Mouse (Mus musculus) CH12.LX (cell line): ENCODE measurements at regions not wholly inside any gene's neighbourhood (a gene's known extent, or its start where the extent isn't known, plus 50 kb on each side); places are given as distances from the start of the nearest gene placed in this dataset.

Experiments
- CTCF ChIP-seq, 2 experiments: IDR thresholded peaks in 1 of 2; conservative IDR thresholded peaks in 1 of 2; 2 replicates each; pipeline ENCODE4 v1.5.1; 2011 to 2012; ENCODE audit warnings: low read depth in 2 of 2, low read length in 2 of 2, improper control_type of control experiment in 1 of 2, inconsistent platforms in 1 of 2, mild to moderate bottlenecking in 1 of 2, moderate library complexity in 1 of 2
- E2F4 ChIP-seq: IDR thresholded peaks from 2 replicates; pipeline ENCODE4 v1.6.1; 2011; ENCODE audit warnings: low read depth, low read length, improper control_type of control experiment; ENCODE audit not compliant: insufficient replicate concordance
- EP300 ChIP-seq: IDR thresholded peaks from 2 replicates; pipeline ENCODE4 v1.6.1; 2011; ENCODE audit warnings: low read length, improper control_type of control experiment
- MAX ChIP-seq: IDR thresholded peaks from 2 replicates; pipeline ENCODE4 v1.6.1; 2011; ENCODE audit warnings: low read length, improper control_type of control experiment
- NRF1 ChIP-seq: IDR thresholded peaks from 2 replicates; pipeline ENCODE4 v1.6.1; 2014; ENCODE audit warnings: low read depth, mild to moderate bottlenecking, inconsistent platforms, low read length, improper control_type of control experiment, moderate library complexity

DNA sequence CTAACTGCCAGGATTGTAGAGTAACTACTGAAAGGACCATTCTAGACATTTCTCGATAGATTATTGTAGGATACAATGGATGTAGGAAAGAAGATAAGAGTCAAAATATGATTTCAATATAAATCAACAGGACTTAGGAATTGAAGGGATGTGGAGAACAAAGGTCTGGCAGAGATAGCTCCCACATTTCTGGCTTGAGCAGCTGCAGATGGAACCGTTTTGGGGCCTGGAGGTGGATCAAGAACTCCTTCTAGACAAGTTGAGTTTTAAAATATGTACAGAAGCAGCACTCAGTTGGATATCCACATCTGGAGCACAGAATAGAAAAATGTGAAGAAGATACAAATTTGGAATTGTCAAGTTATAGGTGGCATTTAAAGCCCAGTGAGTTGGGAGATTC, 901.9 kb upstream of the Gm7489 start:
- TF ChIP-seq CTCF (conservative IDR thresholded peaks at IDR 0.05 in 1 of 2, IDR thresholded peaks at IDR 0.05 in 1 of 2; ENCODE audit: low read depth in 2 of 2, low read length in 2 of 2): no peak
- no peak for TF ChIP-seq EP300
- TF ChIP-seq E2F4: no peak
- TF ChIP-seq MAX: no peak
- TF ChIP-seq NRF1: no peak
